Mouse (Mus musculus): ENCODE measurements around the gene Prr9.

GRCm38 (mm10) chr3:92117930-92118329 is 5.8 kb downstream of the Prr9 start:
- TF ChIP-seq CTCF (IDR thresholded peaks at IDR 0.05; ENCODE audit: insufficient read depth, low read length) (no peak), POLR2A (IDR thresholded peaks at IDR 0.05; ENCODE audit: borderline replicate concordance, extremely low read depth, low read depth, low read length) (no peak)

Measured in lung, adult 2 months (tissue).